ENCODE assay signal across 13 mouse cellular contexts in the genomic region with DNA sequence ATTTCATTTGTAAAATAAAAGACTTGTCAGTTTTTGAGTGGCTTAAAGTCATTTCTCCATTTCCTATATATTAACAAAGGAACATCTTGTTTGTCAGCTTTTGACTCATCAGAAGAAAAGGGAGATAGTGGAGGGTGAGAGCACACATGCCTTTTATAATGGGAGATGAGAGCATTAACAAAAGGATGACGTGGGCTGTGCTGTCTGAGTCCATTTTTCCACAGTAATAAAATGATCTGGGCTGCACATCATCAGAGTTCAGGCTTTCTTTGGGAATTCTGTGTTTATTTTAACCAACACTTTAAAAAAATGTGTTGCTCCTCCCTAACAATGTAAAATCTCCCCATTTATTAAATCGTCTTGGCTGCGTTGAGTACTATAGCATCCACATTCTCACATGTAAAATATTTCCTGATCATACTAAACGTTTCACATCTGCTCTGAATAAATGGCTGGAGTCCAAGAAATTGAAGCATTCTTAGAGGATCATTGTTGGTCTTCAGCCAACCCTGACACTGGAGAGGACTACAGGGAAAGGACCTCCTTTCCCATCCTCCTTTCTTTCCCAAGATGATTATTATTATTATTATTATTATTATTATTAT.
DNase-seq lines count a peak whose midpoint lies in the region; ATAC-seq lines count a peak whose summit lies in the region.
"Had no signal": no experiment of that assay in that cellular context is flagged by ENCODE, and none has a peak within 500 bp of the region (broad histone marks: within the 10 kb centered on the region; RNA-seq: fewer than 3 reads in every experiment).

No protein-coding gene starts in this region.

- H3K9me3 ChIP-seq in heart, embryonic 10.5 days = no peaks in the 10 kb centered on the region
- H3K9me3 ChIP-seq in lung, embryonic 15.5 days = no peaks in the 10 kb centered on the region
- no peaks in the 10 kb centered on the region for H3K9me3 ChIP-seq in limb, embryonic 15.5 days
- H3K9me3 ChIP-seq: heart, embryonic 15.5 days; liver, embryonic 12.5 days; megakaryocyte, embryonic 14.5 days had no signal

- ATAC-seq in lung, embryonic 15.5 days (ENCODE audit: borderline replicate concordance, extremely low read depth, low FRiP score, low TSS enrichment) = peak; percentile 42; the same call in 1 of the 2 replicates
- peak; percentile 67 for ATAC-seq in limb, embryonic 15.5 days (ENCODE audit: insufficient number of reproducible peaks, low FRiP score, low TSS enrichment, low read depth)
- ATAC-seq: hindbrain, embryonic 16.5 days; liver, embryonic 12.5 days had no signal

- no peak overlapping the region for H3K4me2 ChIP-seq in lung, embryonic 15.5 days
- no peak overlapping the region for H3K4me2 ChIP-seq in limb, embryonic 15.5 days
- H3K4me2 ChIP-seq: heart, embryonic 15.5 days; liver, embryonic 12.5 days had no signal

- no peaks in the 10 kb centered on the region for H3K36me3 ChIP-seq in heart, embryonic 10.5 days
- no peaks in the 10 kb centered on the region for H3K36me3 ChIP-seq in lung, embryonic 15.5 days
- no peaks in the 10 kb centered on the region for H3K36me3 ChIP-seq in limb, embryonic 15.5 days
- H3K36me3 ChIP-seq: heart, embryonic 15.5 days; liver, embryonic 12.5 days had no signal

- no peaks in the 10 kb centered on the region for H3K4me1 ChIP-seq in heart, embryonic 10.5 days
- peaks cover 5% of the 10 kb centered on the region; the same call in 1 of the 2 replicates for H3K4me1 ChIP-seq in lung, embryonic 15.5 days
- H3K4me1 ChIP-seq in limb, embryonic 15.5 days = no peaks in the 10 kb centered on the region
- H3K4me1 ChIP-seq: heart, embryonic 15.5 days; liver, embryonic 12.5 days; megakaryocyte, embryonic 14.5 days had no signal

- H3K27me3 ChIP-seq in heart, embryonic 10.5 days (ENCODE audit: insufficient read depth, poor library complexity, severe bottlenecking) = no peaks in the 10 kb centered on the region
- H3K27me3 ChIP-seq in lung, embryonic 15.5 days = no peaks in the 10 kb centered on the region
- H3K27me3 ChIP-seq in limb, embryonic 15.5 days = no peaks in the 10 kb centered on the region
- H3K27me3 ChIP-seq: heart, embryonic 15.5 days; liver, embryonic 12.5 days; megakaryocyte, embryonic 14.5 days had no signal

- peak; percentile 29 to 37 for DNase-seq in heart, adult 18-20 months
- DNase-seq in heart, embryonic 10.5 days (ENCODE audit: low spot score) = no peak
- DNase-seq in lung, postnatal 4 days = no peak
- peak; percentile 25 for DNase-seq in adipocyte (ENCODE audit: low spot score)
- no peak for DNase-seq in embryo, embryonic 9.5 days (ENCODE audit: extremely low spot score)
- DNase-seq: cerebellum, adult 2 months; thymus, adult 2 months had no signal

- H3K9ac ChIP-seq in lung, embryonic 15.5 days = no peak overlapping the region
- no peak overlapping the region for H3K9ac ChIP-seq in limb, embryonic 15.5 days
- H3K9ac ChIP-seq: heart, embryonic 15.5 days; liver, embryonic 12.5 days had no signal

- H3K4me3 ChIP-seq in heart, embryonic 10.5 days = no peak overlapping the region
- no peak overlapping the region for H3K4me3 ChIP-seq in lung, embryonic 15.5 days
- H3K4me3 ChIP-seq in limb, embryonic 15.5 days = no peak overlapping the region
- H3K4me3 ChIP-seq: heart, embryonic 15.5 days; liver, embryonic 12.5 days; megakaryocyte, embryonic 14.5 days had no signal

- H3K27ac ChIP-seq in heart, embryonic 10.5 days = no peak overlapping the region
- no peak overlapping the region for H3K27ac ChIP-seq in lung, embryonic 15.5 days
- H3K27ac ChIP-seq in limb, embryonic 15.5 days = no peak overlapping the region
- H3K27ac ChIP-seq: heart, embryonic 15.5 days; liver, embryonic 12.5 days had no signal

- 85% methylated on average over 4 of the region's 4 CpGs for WGBS in heart, embryonic 10.5 days
- 22% methylated on average over 4 of the region's 4 CpGs for WGBS in lung, embryonic 15.5 days
- WGBS in limb, embryonic 15.5 days = 27% methylated on average over 4 of the region's 4 CpGs

Comparison
In these comparisons a context has a peak if more than half of its experiments do, and no peak if none do; other contexts are left out.
1. DNase-seq: peak in heart, adult 18-20 months (2 of 2) and adipocyte (single experiment); none in heart, embryonic 10.5 days (single experiment), lung, postnatal 4 days (0 of 2) and embryo, embryonic 9.5 days (single experiment).